Mouse (Mus musculus): Measurements from ENCODE around the gene Wars2. TPM values are rescaled to one million over a fixed set of nuclear protein-coding genes. Genes with fewer than 3 reads are reported as not detected.

Wars2 gene
- polyA plus RNA-seq (2015; fragmentation: Nextera tagmentation; extraction: Ambion mirVana) = 7.4 and 8.4 TPM in 2 replicates

DNA sequence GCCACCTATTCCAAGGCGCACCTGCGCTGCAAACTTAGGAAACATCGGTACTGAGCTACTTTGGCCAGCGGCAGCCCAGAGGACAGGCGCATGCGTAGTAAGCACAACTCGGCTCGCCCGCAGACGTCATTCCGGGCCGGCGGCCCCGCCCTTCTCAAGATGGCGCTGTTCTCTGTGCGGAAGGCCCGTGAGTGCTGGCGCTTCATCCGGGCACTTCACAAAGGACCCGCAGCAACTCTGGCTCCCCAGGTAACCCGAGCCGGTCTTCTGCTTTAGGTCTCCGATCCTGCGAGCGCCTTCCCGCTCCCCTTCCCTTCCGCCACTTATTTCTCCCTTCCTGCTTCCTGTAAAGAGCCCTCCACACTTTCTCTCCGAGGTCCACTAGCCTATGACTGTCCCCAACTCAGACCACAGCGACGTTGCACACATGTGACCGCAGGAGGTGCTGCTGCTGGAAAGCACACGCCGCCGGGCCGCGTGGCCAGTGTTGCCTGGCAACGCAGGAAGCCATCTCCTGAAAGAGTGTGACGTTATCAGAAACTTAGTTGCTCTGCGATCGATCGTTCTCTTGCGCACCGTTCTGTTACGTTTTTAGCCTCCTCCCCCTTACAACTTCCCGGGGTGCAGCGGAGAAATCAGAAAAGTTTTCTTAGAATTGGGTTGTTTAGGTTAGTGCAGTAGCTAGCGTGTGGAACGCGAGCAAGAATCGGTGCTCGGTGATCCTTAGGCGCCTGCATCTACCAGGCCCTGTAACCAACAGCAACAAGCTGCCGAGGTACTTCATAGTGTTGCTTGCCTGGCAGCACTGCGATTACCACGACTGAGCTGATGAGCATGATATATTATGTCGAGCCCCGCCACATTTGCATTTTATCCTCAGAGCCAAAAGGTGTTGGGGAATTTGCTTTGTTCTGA is at the start of gene Wars2:
Wars2 (plus strand) TSS at position 129 of the 915 bp plus-strand sequence.
- H3K4me2 ChIP-seq (ENCODE audit: low read depth, low read length) = peak within 1 kb of the TSS; percentile 91
- peak; percentile 100 for ATAC-seq (ENCODE audit: low read depth)
- peaks cover 7% of the 10 kb centered on the region for H3K4me1 ChIP-seq (replicated peaks; ENCODE audit: control insufficient read depth, insufficient read depth, low read length)
- no peaks in the 10 kb centered on the region for H3K36me3 ChIP-seq (ENCODE audit: control insufficient read depth, insufficient read depth, low read length)
- H3K9me3 ChIP-seq (ENCODE audit: control insufficient read depth, low read length) = no peaks in the 10 kb centered on the region
- peak within 1 kb of the TSS; percentile 96 for H3K27ac ChIP-seq (ENCODE audit: low read length)
- peak within 1 kb of the TSS; percentile 72 for H3K4me3 ChIP-seq (ENCODE audit: low read length)
- no peaks in the 10 kb centered on the region; the same call in 1 of the 2 replicates for H3K27me3 ChIP-seq (ENCODE audit: control insufficient read depth, insufficient read depth, low read depth, low read length)
- H3K9ac ChIP-seq (ENCODE audit: low read length) = peak within 1 kb of the TSS; percentile 75
- WGBS = under 1% methylated on average over 57 of the region's 57 CpGs

DNA sequence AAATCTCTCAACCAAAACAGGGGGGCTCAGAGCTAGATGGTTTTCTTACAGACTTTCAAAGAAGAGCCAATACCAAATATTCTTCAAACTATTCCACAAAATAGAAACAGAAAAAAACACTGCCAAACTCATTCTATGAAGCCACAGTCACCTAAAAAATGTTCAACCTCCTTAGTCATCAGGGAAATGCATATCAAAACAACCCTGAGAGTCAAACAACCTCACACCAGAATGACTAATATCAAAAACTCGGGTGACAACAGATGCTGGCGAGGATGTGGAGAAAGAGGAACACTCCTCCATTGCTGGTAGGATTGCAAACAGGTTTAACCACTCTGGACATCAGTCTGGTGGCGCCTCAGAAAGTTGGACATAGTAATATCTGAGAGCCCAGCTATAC is 44.1 kb upstream of the Wars2 start:
- Histone ChIP-seq H3K4me3 (ENCODE audit: low read length) (no peak overlapping the region), H3K36me3 (ENCODE audit: control insufficient read depth, insufficient read depth, low read length) (no peaks in the 10 kb centered on the region), H3K4me1 (replicated peaks; ENCODE audit: control insufficient read depth, insufficient read depth, low read length) (no peaks in the 10 kb centered on the region), H3K27ac (ENCODE audit: low read length) (no peak overlapping the region), H3K4me2 (ENCODE audit: low read depth, low read length) (no peak overlapping the region), H3K9me3 (ENCODE audit: control insufficient read depth, low read length) (no peaks in the 10 kb centered on the region), H3K27me3 (ENCODE audit: control insufficient read depth, insufficient read depth, low read depth, low read length) (no peaks in the 10 kb centered on the region), H3K9ac (ENCODE audit: low read length) (no peak overlapping the region)
- no peak for ATAC-seq (ENCODE audit: low read depth)
- 60% methylated on average over 3 of the region's 3 CpGs for WGBS

DNA sequence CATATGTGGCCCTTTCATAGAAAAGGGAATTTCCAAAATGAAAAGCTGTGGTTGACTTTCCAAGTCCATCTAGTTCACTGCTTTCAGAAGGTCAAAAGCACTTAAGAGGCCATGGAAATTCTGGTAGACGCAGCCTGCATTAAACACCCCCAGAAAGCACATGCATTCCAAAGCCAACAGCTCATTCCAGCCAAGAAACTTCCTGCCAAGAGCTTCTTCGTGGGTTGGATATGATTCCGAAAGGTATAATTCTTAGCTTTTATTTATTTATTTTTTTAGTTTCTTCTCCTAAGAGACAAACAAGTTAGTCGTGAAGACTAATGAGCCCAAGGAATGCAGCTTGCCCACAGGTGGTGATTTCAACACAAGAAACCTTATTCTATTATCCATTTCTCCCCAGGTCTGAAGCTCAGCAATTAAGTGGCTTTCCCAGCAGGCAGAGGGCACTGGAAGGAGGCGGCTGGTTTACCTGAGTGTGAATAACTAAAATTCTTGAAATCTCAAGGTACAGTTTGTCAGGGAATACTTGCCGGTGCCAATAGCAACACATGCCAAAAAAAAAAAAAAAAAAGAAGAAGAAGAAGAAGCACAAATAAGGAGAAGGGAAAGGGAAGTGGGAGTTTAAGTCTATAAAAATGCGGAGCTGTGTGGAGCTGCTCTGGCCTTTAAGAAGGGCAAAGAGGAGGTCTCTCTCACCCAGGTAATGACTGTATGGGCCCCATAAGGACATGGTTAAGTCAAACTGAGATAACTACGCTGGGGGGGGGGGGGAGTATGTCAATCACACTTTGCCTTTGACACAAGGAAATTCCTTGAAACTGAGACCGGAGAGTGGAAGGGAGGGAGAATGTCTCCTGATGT is 30.3 kb upstream of the Wars2 start:
- Histone ChIP-seq H3K9me3 (ENCODE audit: control insufficient read depth, low read length) (no peaks in the 10 kb centered on the region), H3K4me3 (ENCODE audit: low read length) (no peak overlapping the region), H3K4me2 (ENCODE audit: low read depth, low read length) (no peak overlapping the region), H3K27ac (ENCODE audit: low read length) (no peak overlapping the region), H3K27me3 (ENCODE audit: control insufficient read depth, insufficient read depth, low read depth, low read length) (no peaks in the 10 kb centered on the region), H3K9ac (ENCODE audit: low read length) (no peak overlapping the region), H3K4me1 (replicated peaks; ENCODE audit: control insufficient read depth, insufficient read depth, low read length) (no peaks in the 10 kb centered on the region), H3K36me3 (ENCODE audit: control insufficient read depth, insufficient read depth, low read length) (no peaks in the 10 kb centered on the region)
- 41% methylated on average over 9 of the region's 9 CpGs for WGBS
- no peak for ATAC-seq (ENCODE audit: low read depth)

GRCm38 (mm10) chr3:99111214-99111608 is 29.7 kb upstream of the Wars2 start:
- Histone ChIP-seq H3K9me3 (ENCODE audit: control insufficient read depth, low read length) (no peaks in the 10 kb centered on the region), H3K4me2 (ENCODE audit: low read depth, low read length) (no peak overlapping the region), H3K4me1 (replicated peaks; ENCODE audit: control insufficient read depth, insufficient read depth, low read length) (no peaks in the 10 kb centered on the region), H3K36me3 (ENCODE audit: control insufficient read depth, insufficient read depth, low read length) (no peaks in the 10 kb centered on the region), H3K27ac (ENCODE audit: low read length) (no peak overlapping the region), H3K27me3 (ENCODE audit: control insufficient read depth, insufficient read depth, low read depth, low read length) (no peaks in the 10 kb centered on the region), H3K4me3 (ENCODE audit: low read length) (no peak overlapping the region), H3K9ac (ENCODE audit: low read length) (no peak overlapping the region)
- no peak for ATAC-seq (ENCODE audit: low read depth)
- WGBS = 72% methylated on average over 5 of the region's 5 CpGs

- 74% methylated on average over 7 of the region's 7 CpGs for WGBS
- H3K27me3 ChIP-seq (ENCODE audit: control insufficient read depth, insufficient read depth, low read depth, low read length) = no peaks in the 10 kb centered on the region
- no peak overlapping the region for H3K27ac ChIP-seq (ENCODE audit: low read length)
- H3K4me1 ChIP-seq (replicated peaks; ENCODE audit: control insufficient read depth, insufficient read depth, low read length) = no peaks in the 10 kb centered on the region
- H3K9me3 ChIP-seq (ENCODE audit: control insufficient read depth, low read length) = no peaks in the 10 kb centered on the region
- no peak overlapping the region for H3K4me2 ChIP-seq (ENCODE audit: low read depth, low read length)
- no peaks in the 10 kb centered on the region for H3K36me3 ChIP-seq (ENCODE audit: control insufficient read depth, insufficient read depth, low read length)
- no peak overlapping the region for H3K9ac ChIP-seq (ENCODE audit: low read length)
- no peak for ATAC-seq (ENCODE audit: low read depth)
- H3K4me3 ChIP-seq (ENCODE audit: low read length) = no peak overlapping the region
These were observed 27.5 kb upstream of the Wars2 start for GRCm38 (mm10) chr3:99113266-99113837.

DNA sequence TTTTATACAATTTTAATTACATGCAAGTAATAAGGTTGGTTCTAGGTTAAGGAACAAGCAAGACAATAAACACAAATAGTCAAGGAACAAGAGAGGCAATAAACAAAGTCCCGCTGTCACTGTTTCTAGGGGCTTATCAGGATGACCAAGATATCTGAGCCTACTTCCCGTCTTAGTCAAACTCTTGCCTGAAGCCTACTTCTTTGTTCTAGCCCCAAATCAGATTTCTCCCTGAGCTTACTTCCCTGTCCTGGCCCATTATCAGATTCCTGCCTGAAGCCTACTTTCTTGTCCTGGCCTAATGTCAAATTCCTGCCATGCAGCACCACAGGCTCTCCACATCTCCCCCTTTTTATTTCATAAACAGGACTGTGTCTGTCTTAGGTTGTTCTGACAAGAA is 19.9 kb upstream of the Wars2 start:
- Histone ChIP-seq H3K36me3 (ENCODE audit: control insufficient read depth, insufficient read depth, low read length) (no peaks in the 10 kb centered on the region), H3K27me3 (ENCODE audit: control insufficient read depth, insufficient read depth, low read depth, low read length) (no peaks in the 10 kb centered on the region), H3K9ac (ENCODE audit: low read length) (no peak overlapping the region), H3K27ac (ENCODE audit: low read length) (no peak overlapping the region), H3K4me1 (replicated peaks; ENCODE audit: control insufficient read depth, insufficient read depth, low read length) (no peaks in the 10 kb centered on the region), H3K4me3 (ENCODE audit: low read length) (no peak overlapping the region), H3K9me3 (ENCODE audit: control insufficient read depth, low read length) (no peaks in the 10 kb centered on the region), H3K4me2 (ENCODE audit: low read depth, low read length) (no peak overlapping the region)
- 36% methylated on average over 2 of the region's 2 CpGs for WGBS
- no peak for ATAC-seq (ENCODE audit: low read depth)

DNA sequence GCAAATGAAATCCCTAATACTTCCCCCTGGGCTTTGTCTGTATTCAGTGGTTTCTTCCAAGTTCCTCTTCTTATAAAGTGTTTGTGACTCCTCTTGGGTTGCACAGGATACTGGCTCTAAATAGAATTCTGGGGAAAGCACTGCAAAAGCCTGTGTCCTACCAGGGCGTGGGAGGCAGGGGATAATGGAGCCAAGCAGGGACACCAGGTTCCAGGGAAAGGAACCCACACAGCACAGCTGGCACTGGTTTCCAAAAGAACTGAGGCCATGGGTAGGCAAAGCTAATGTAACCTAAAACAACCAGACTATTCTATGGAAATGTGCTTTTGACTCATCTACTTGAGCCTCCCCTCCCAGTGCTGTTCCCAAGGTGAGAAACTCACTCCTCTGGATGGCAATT is 10.3 kb upstream of the Wars2 start:
- Histone ChIP-seq H3K4me3 (ENCODE audit: low read length) (no peak overlapping the region), H3K4me2 (ENCODE audit: low read depth, low read length) (no peak overlapping the region), H3K36me3 (ENCODE audit: control insufficient read depth, insufficient read depth, low read length) (no peaks in the 10 kb centered on the region), H3K27me3 (ENCODE audit: control insufficient read depth, insufficient read depth, low read depth, low read length) (no peaks in the 10 kb centered on the region), H3K4me1 (replicated peaks; ENCODE audit: control insufficient read depth, insufficient read depth, low read length) (no peaks in the 10 kb centered on the region), H3K9me3 (ENCODE audit: control insufficient read depth, low read length) (no peaks in the 10 kb centered on the region), H3K9ac (ENCODE audit: low read length) (no peak overlapping the region), H3K27ac (ENCODE audit: low read length) (no peak overlapping the region)
- ATAC-seq (ENCODE audit: low read depth) = no peak
- WGBS = 65% methylated on average over 1 of the region's 1 CpGs

- Histone ChIP-seq H3K9ac (ENCODE audit: low read length) (no peak overlapping the region), H3K36me3 (ENCODE audit: control insufficient read depth, insufficient read depth, low read length) (no peaks in the 10 kb centered on the region), H3K27ac (ENCODE audit: low read length) (no peak overlapping the region), H3K4me3 (ENCODE audit: low read length) (no peak overlapping the region), H3K4me1 (replicated peaks; ENCODE audit: control insufficient read depth, insufficient read depth, low read length) (no peaks in the 10 kb centered on the region), H3K9me3 (ENCODE audit: control insufficient read depth, low read length) (no peaks in the 10 kb centered on the region), H3K27me3 (ENCODE audit: control insufficient read depth, insufficient read depth, low read depth, low read length) (no peaks in the 10 kb centered on the region), H3K4me2 (ENCODE audit: low read depth, low read length) (no peak overlapping the region)
- no peak for ATAC-seq (ENCODE audit: low read depth)
- 75% methylated on average over 4 of the region's 4 CpGs for WGBS
These were observed 8.9 kb upstream of the Wars2 start for GRCm38 (mm10) chr3:99131973-99132372.

DNA sequence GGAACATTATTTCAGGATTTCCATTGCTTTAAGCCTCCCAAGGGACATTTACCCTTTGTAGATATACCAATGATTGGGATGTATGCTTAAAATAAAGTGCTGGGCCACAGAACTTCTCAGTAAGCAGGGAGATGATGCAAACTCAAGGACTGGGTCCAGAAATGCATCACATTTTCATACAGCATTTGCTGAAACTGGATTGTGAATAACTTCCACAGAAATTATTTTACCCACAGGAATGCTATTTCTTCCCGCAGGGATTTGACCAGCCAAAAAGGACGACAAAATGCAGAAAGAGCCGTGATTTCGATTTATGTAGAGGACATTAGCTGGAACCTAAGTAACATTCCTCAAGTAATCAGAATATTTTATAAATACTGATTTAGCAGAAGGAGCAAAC is 7.0 kb upstream of the Wars2 start:
- H3K9me3 ChIP-seq (ENCODE audit: control insufficient read depth, low read length) = no peaks in the 10 kb centered on the region
- WGBS = 92% methylated on average over 4 of the region's 4 CpGs
- H3K27me3 ChIP-seq (ENCODE audit: control insufficient read depth, insufficient read depth, low read depth, low read length) = no peaks in the 10 kb centered on the region; the same call in 1 of the 2 replicates

More for the DNA sequence above, 7.0 kb upstream of the Wars2 start:
- Histone ChIP-seq H3K9ac (ENCODE audit: low read length) (no peak overlapping the region), H3K4me2 (ENCODE audit: low read depth, low read length) (no peak overlapping the region), H3K36me3 (ENCODE audit: control insufficient read depth, insufficient read depth, low read length) (no peaks in the 10 kb centered on the region), H3K4me3 (ENCODE audit: low read length) (no peak overlapping the region), H3K27ac (ENCODE audit: low read length) (no peak overlapping the region), H3K4me1 (replicated peaks; ENCODE audit: control insufficient read depth, insufficient read depth, low read length) (no peaks in the 10 kb centered on the region)
- ATAC-seq (ENCODE audit: low read depth) = no peak

All from lung, embryonic 16.5 days (tissue).